Mouse (Mus musculus): ENCODE data around the gene 9430038I01Rik. TPM values are rescaled to one million over a fixed set of nuclear protein-coding genes. Genes with fewer than 3 reads are reported as not detected.
"Not testable (repeated sequence)": the region's sequence is repeated elsewhere in the genome, so short reads cannot be mapped to it uniquely, and the experiment has no call there.

The 9430038I01Rik gene
- 7.6 and 14.3 TPM in 2 replicates for polyA plus RNA-seq (2012; rRNA removed)

GRCm38 (mm10) chr7:137410337-137411197 is at the start of gene 9430038I01Rik:
9430038I01Rik (minus strand) TSS chr7:137410762.
- no peaks in the 10 kb centered on the region for H3K36me3 ChIP-seq (ENCODE audit: control insufficient read depth, insufficient read depth, low read length)
- under 1% methylated on average over 63 of the region's 63 CpGs for WGBS
- no peak; the same call in 1 of the 2 replicates for TF ChIP-seq POLR2A (IDR thresholded peaks at IDR 0.05; ENCODE audit: low read depth, low read length)
- no peak for TF ChIP-seq CTCF (IDR thresholded peaks at IDR 0.05; ENCODE audit: extremely low read depth, insufficient read depth, insufficient read length, insufficient replicate concordance)
- H3K4me1 ChIP-seq (ENCODE audit: control insufficient read depth, insufficient read depth, insufficient read length) = peaks cover 5% of the 10 kb centered on the region; the same call in 1 of the 2 replicates
- peak within 1 kb of the TSS; percentile 89 for H3K27ac ChIP-seq (ENCODE audit: insufficient read depth, low read length)
- DNase-seq (ENCODE audit: low read depth in 1 of 2, low spot score in 2 of 2) = peak; percentile 96 to 97
- peak within 1 kb of the TSS; percentile 88 for H3K4me3 ChIP-seq (ENCODE audit: extremely low read depth, insufficient read depth, insufficient read length)
- no peaks in the 10 kb centered on the region for H3K27me3 ChIP-seq (ENCODE audit: control insufficient read depth, insufficient read depth, low read length)

GRCm38 (mm10) chr7:137445321-137445720 is 34.8 kb upstream of the 9430038I01Rik start:
- DNase-seq (ENCODE audit: low read depth in 1 of 2, low spot score in 2 of 2) = no peak
- 94% methylated on average over 12 of the region's 12 CpGs for WGBS
- H3K27ac ChIP-seq (ENCODE audit: insufficient read depth, low read length) = no peak overlapping the region
- H3K36me3 ChIP-seq (ENCODE audit: control insufficient read depth, insufficient read depth, low read length) = peaks cover 7% of the 10 kb centered on the region; the same call in 1 of the 2 replicates
- H3K4me3 ChIP-seq (ENCODE audit: extremely low read depth, insufficient read depth, insufficient read length) = no peak overlapping the region
- no peaks in the 10 kb centered on the region for H3K27me3 ChIP-seq (ENCODE audit: control insufficient read depth, insufficient read depth, low read length)
- H3K4me1 ChIP-seq (ENCODE audit: control insufficient read depth, insufficient read depth, insufficient read length) = no peaks in the 10 kb centered on the region
- TF ChIP-seq CTCF (IDR thresholded peaks at IDR 0.05; ENCODE audit: extremely low read depth, insufficient read depth, insufficient read length, insufficient replicate concordance) (no peak), POLR2A (IDR thresholded peaks at IDR 0.05; ENCODE audit: low read depth, low read length) (no peak)

GRCm38 (mm10) chr7:137442951-137443350 is 32.4 kb upstream of the 9430038I01Rik start:
- Histone ChIP-seq H3K4me3 (ENCODE audit: extremely low read depth, insufficient read depth, insufficient read length) (no peak overlapping the region), H3K36me3 (ENCODE audit: control insufficient read depth, insufficient read depth, low read length) (peaks cover 4% of the 10 kb centered on the region; the same call in 1 of the 2 replicates), H3K27me3 (ENCODE audit: control insufficient read depth, insufficient read depth, low read length) (no peaks in the 10 kb centered on the region), H3K27ac (ENCODE audit: insufficient read depth, low read length) (no peak overlapping the region), H3K4me1 (ENCODE audit: control insufficient read depth, insufficient read depth, insufficient read length) (peaks cover 2% of the 10 kb centered on the region; the same call in 1 of the 2 replicates)
- TF ChIP-seq POLR2A (IDR thresholded peaks at IDR 0.05; ENCODE audit: low read depth, low read length) (no peak), CTCF (IDR thresholded peaks at IDR 0.05; ENCODE audit: extremely low read depth, insufficient read depth, insufficient read length, insufficient replicate concordance) (no peak)
- no peak for DNase-seq (ENCODE audit: low read depth in 1 of 2, low spot score in 2 of 2)
- 98% methylated on average over 4 of the region's 4 CpGs for WGBS

GRCm38 (mm10) chr7:137438962-137439361 is 28.4 kb upstream of the 9430038I01Rik start:
- not testable (repeated sequence) for H3K4me3 ChIP-seq (ENCODE audit: extremely low read depth, insufficient read depth, insufficient read length); H3K27ac ChIP-seq (ENCODE audit: insufficient read depth, low read length); H3K27me3 ChIP-seq (ENCODE audit: control insufficient read depth, insufficient read depth, low read length); H3K36me3 ChIP-seq (ENCODE audit: control insufficient read depth, insufficient read depth, low read length); H3K4me1 ChIP-seq (ENCODE audit: control insufficient read depth, insufficient read depth, insufficient read length); DNase-seq (ENCODE audit: low read depth in 1 of 2, low spot score in 2 of 2)
- 65% methylated on average over 7 of the region's 7 CpGs for WGBS

GRCm38 (mm10) chr7:137438179-137438550 is 27.6 kb upstream of the 9430038I01Rik start:
- peak in 1 of 2 experiments; percentile 13 for DNase-seq (ENCODE audit: low read depth in 1 of 2, low spot score in 2 of 2)
- Histone ChIP-seq H3K4me1 (ENCODE audit: control insufficient read depth, insufficient read depth, insufficient read length) (peaks cover 5% of the 10 kb centered on the region; the same call in 1 of the 2 replicates), H3K27me3 (ENCODE audit: control insufficient read depth, insufficient read depth, low read length) (no peaks in the 10 kb centered on the region), H3K4me3 (ENCODE audit: extremely low read depth, insufficient read depth, insufficient read length) (peak overlapping the region; percentile 87), H3K36me3 (ENCODE audit: control insufficient read depth, insufficient read depth, low read length) (no peaks in the 10 kb centered on the region), H3K27ac (ENCODE audit: insufficient read depth, low read length) (0 out of 2 replicates have a peak overlapping the region, but pooled peaks have one; percentile 36)
- 1% methylated on average over 7 of the region's 7 CpGs for WGBS
- no peak for TF ChIP-seq POLR2A (IDR thresholded peaks at IDR 0.05; ENCODE audit: low read depth, low read length)
- TF ChIP-seq CTCF (IDR thresholded peaks at IDR 0.05; ENCODE audit: extremely low read depth, insufficient read depth, insufficient read length, insufficient replicate concordance) = no peak

GRCm38 (mm10) chr7:137437440-137438178 is 27.0 kb upstream of the 9430038I01Rik start, which contains the start of gene Glrx3:
Glrx3 (plus strand) TSS chr7:137437614.
- Histone ChIP-seq H3K27ac (ENCODE audit: insufficient read depth, low read length) (peak within 1 kb of the TSS; percentile 36; the same call in 1 of the 2 replicates), H3K36me3 (ENCODE audit: control insufficient read depth, insufficient read depth, low read length) (no peaks in the 10 kb centered on the region), H3K27me3 (ENCODE audit: control insufficient read depth, insufficient read depth, low read length) (no peaks in the 10 kb centered on the region), H3K4me3 (ENCODE audit: extremely low read depth, insufficient read depth, insufficient read length) (peak within 1 kb of the TSS; percentile 87), H3K4me1 (ENCODE audit: control insufficient read depth, insufficient read depth, insufficient read length) (peaks cover 5% of the 10 kb centered on the region; the same call in 1 of the 2 replicates)
- WGBS = 1% methylated on average over 68 of the region's 69 CpGs
- TF ChIP-seq POLR2A (IDR thresholded peaks at IDR 0.05; ENCODE audit: low read depth, low read length) = peak; percentile 66
- no peak for TF ChIP-seq CTCF (IDR thresholded peaks at IDR 0.05; ENCODE audit: extremely low read depth, insufficient read depth, insufficient read length, insufficient replicate concordance)
- peak; percentile 68 to 94 for DNase-seq (ENCODE audit: low read depth in 1 of 2, low spot score in 2 of 2)
